Mouse (Mus musculus) monocyte, adult 2 months (primary cell): ENCODE results near the gene Etnk2.
"Not testable (repeated sequence)": the region's sequence is repeated elsewhere in the genome, so short reads cannot be mapped to it uniquely, and the experiment has no call there.

ENCODE experiments used
- DNase-seq, 2 experiments: peaks; one replicate each; pipeline ENCODE4 v3.0.0; 2022; ENCODE audit warnings: low spot score in 2 of 2, low read depth in 1 of 2

Etnk2 gene

DNA sequence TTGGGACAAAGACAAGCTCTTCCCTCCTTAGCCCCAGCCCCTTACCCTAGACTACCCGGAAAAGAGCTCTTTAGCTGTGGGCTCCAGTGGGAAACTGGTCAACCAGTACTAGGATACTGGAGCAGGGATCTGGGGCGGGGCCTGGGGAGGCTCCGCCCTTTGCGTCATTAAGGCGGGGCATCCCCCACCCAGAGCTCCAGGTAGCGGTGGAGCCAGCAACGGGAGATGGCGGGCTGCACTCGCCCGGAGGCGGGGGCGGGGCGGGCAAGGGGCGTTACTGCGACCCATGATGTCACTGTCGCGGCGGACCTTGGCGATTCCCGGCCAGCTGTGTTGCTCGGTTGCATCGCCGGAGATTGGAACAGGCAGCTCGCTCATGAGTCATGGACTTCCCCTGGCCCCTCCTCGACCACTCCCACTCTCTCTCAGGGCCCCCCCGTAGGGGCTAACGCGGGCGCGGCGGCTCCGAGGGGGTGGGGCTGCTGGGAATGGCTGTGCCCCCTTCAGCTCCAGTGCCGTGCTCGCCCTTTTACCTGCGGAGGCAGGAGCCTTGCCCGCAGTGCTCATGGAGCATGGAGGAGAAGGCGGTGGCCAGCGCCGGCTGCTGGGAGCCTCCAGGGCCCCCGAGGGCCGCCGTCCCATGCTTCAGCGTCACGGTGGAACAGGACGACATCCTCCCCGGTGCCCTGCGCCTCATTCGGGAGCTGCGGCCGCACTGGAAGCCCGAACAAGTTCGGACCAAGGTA, at the start of gene Etnk2:
Etnk2 (plus strand) TSS at position 297 of the 746 bp plus-strand sequence.
- peak in 1 of 2 experiments; percentile 17 for DNase-seq

DNA sequence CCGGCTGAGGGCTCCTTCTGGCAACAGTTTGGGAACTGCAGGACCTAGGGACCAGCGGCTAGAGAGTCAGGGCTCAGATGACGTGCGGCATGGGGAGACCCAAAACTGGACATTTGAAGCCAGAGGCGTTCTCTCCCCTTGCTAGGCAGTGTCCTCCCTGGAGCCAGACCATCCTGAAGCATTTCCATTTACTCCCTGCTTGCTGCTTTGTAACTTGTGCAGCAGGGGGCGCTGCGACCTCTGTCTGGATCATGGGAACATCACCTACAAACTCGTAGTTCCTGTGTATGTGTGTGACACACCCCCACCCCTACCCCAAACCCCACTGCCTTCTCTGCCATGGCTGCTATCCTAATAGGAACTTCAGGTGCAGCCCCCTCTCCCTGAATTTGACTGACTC, 49.0 kb upstream of the Etnk2 start:
- no peak for DNase-seq

- DNase-seq = no peak
Measured at GRCm38 (mm10) chr1:133315775-133316174, 47.6 kb upstream of the Etnk2 start.

DNA sequence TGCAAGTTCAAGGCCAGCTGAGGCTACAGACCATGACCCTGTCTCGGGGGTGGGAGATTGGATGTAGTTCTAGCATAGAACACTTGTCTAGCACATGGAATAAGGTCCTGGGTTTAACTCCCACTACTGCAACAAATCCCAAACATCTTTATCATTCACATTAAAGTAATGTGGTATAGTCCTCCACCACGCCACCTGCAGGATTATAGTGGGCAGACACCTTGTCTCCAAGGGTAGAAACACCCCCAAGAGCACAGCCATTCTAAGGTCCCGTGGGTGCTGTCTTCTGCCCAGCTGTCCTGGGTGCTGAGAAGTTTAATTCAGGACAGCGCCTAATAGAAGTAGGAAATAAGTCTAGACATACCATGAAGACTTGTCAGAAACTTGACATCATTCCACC, 46.8 kb upstream of the Etnk2 start:
- no peak for DNase-seq

DNA sequence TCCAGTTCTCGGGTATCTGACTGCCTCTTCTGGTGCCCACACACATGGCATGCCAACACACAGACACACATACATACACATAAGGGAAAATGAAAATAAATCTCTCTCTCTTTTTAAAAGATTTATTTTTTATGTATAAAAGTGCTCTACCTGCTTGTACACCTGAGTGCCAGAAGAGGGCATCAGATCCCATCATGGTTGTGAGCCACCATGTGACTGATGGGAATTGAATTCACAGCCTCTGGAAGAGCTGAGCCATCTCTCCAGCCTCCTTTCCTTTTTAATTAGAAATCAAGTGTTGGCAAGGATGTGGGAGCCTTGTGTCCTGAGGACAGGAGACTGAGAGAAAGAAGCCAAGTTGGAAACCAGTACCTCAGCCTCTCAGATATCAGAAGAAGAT, 46.2 kb upstream of the Etnk2 start:
- DNase-seq = no peak

DNA sequence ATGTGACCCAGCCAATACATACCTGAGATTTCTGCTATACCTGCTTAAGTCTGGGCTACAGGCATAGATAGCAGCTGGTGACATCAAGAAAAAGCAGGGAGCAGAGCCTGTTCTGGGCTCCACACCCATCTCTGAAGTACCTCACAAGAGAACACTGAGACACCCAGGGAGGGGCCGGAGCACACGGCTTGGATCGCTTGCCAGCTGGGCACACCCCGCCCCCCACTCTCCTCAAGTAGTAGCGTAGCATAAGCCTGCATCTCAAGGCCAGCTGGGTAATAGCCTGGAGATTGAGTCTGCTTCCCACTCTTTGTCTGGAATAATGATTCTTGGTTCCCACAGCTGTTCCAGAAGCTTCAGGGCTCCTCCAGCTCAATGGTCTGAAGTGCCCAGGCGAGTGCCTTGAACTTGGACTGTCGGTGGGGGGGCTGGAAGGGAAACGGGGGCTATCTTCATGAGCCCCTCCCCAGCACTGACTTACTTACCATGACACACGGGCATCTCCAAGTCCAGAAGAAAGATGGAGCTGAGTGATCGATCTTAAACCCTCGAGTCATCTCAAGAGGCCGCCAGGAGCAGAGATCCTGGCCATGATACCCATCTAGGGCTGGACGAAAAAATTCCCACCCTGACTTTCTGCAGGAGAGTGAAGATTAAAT, 42.0 kb upstream of the Etnk2 start, which contains the start of gene Kiss1:
Kiss1 (plus strand) TSS at position 609 of the 659 bp plus-strand sequence.
- DNase-seq = no peak

DNA sequence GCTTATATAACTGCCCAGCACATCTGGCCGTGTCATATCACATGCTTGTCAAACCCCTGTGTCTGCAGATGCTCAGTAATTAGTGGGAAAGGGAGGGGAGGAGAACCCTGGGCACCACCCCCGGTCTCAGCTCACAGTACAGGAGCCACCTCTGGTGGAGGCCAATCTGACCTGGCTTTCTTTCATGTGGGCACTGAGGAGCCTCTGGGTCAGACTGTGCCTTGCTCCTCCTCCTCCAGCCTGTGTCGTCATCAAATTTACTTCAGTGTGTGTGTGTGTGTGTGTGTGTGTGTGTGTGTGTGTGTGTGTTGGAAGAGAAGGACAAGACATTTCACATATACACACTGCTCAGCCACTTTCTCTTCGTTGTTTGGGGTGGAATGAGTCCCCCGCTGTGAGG, 40.0 kb upstream of the Etnk2 start:
- no peak for DNase-seq

DNA sequence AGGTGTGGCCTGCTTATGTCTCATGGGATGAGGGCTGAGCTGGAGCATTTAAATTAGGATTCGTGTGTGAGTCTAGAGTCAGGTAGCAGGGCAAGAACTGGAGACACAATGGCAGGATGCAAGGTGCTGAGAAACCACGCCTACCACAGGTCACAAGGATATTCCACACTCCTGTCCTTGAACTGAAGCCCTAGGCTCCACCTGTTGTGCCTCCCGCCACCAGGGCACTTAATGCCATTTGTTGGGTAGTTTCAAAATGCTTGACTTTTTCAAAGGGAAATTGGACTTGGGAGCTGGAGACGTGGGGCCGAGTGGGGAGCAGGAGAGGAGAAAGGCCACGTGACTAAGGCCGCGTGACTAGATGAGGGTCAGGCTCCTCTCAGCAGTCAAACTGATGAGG, 37.4 kb upstream of the Etnk2 start:
- DNase-seq = no peak

- DNase-seq = no peak
Measured at GRCm38 (mm10) chr1:133327094-133327493, 36.3 kb upstream of the Etnk2 start.

GRCm38 (mm10) chr1:133328299-133328795, 35.0 kb upstream of the Etnk2 start:
- no peak for DNase-seq

DNA sequence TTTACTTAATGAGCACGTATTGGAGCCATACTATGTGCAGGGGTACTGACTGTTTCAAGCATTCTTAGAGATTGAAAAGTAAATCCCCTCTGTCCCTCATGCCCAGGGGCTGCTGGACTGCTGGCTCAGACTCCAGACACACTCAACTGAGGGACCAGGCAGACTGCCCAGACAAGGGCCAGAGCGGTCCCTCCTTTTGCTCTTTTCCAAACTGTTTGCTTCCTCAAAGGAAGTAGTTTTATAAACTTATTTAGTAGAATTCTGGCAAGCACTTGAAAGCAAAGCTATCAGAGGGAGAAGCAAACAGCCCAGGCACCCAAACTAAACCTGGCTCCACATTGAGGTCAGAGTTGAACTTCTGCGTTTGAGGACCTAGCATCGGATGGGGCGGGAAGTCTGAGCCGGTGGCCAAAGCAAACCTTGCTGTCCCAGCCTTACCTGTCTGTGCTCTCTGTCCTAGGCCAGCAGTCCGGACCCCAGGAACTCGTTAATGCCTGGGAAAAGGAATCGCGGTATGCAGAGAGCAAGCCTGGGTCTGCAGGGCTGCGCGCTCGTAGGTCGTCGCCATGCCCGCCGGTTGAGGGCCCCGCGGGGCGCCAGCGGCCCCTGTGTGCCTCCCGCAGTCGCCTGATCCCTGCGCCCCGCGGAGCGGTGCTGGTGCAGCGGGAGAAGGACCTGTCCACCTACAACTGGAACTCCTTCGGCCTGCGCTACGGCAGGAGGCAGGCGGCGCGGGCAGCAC, 34.3 kb upstream of the Etnk2 start:
- DNase-seq = no peak

DNA sequence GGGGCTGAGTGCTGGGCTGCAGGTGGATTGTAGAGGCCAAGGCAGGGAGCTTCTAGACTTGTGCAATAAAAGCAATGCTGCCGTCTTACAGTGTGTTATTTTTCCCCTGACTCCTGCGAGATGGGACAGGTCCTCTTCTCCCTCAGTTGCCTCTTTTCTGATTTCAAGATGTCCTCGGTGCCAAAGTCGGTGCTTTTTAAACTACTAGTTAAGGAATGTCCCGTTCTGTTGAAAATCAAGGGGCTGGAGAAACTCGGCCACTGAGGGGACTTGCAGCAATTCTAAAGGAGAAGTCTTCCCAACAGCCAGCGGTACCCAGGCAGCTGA, 33.8 kb upstream of the Etnk2 start:
- no peak for DNase-seq

GRCm38 (mm10) chr1:133331142-133331541, 32.2 kb upstream of the Etnk2 start:
- no peak for DNase-seq

- no peak for DNase-seq
Measured at GRCm38 (mm10) chr1:133332656-133333430, 30.5 kb upstream of the Etnk2 start.

DNA sequence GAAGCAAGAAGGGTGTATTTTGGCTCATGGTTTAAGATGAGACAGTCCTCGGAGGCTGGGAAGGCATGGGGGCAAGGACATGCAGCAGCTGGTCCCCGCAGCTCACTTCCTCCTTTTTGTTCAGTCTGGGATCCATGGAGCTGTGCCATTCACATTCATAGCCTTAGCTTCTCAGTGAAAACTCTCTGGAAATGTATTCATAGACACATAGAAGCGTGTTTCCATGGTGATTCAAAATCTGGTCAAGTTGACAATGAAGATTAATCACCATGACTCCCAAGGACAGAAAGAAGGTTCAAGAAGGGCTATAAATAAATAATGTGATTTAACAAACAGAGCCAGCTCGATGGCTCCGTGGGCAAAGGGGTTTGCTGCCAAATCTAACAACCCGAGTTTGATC, 29.4 kb upstream of the Etnk2 start:
- no peak for DNase-seq

- DNase-seq = not testable (repeated sequence)
Measured at GRCm38 (mm10) chr1:133340403-133340802, 23.0 kb upstream of the Etnk2 start.

- DNase-seq = no peak
Measured at GRCm38 (mm10) chr1:133344357-133344756, 19.0 kb upstream of the Etnk2 start.

- no peak for DNase-seq
Measured at GRCm38 (mm10) chr1:133346531-133346930, 16.8 kb upstream of the Etnk2 start.

DNA sequence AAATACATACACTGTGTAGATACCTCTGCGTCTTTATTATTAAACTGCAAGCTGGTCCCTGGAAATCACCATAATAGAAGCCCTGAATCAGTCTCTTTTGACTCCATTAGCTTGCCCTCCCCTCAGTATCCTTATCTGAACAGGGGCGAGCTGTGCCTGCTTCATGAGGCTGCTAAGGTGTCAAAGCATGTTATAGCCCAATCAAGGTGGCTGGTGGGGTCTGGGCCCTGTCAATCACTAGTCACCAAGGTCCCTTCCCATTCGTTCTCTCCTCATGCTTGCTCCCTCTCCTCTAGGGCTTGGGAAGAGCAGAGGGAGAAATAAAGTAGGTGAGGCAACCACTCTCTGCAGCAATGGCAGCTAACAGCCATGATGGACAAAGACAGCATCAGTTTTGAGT, 16.1 kb upstream of the Etnk2 start:
- no peak for DNase-seq

- peak in 1 of 2 experiments; percentile 2 for DNase-seq
Measured at GRCm38 (mm10) chr1:133347693-133348520, 15.5 kb upstream of the Etnk2 start.
